Mouse (Mus musculus) naive thymus-derived CD4-positive, alpha-beta T cell, adult 2 months (primary cell): ENCODE measurements at regions not wholly inside any gene's neighbourhood (a gene's known extent, or its start where the extent isn't known, plus 50 kb on each side); places are given as distances from the start of the nearest gene placed in this dataset.

Source experiments
- DNase-seq: peaks from one replicate; pipeline ENCODE4 v3.0.0-alpha.2; 2011; ENCODE audit warnings: low read depth

- DNase-seq = peak; percentile 15
These were observed 51.5 kb upstream of the Med13 start for GRCm38 (mm10) chr11:86408686-86409579.

GRCm38 (mm10) chr11:86409580-86409947 is 52.2 kb upstream of the Med13 start:
- DNase-seq = no peak

GRCm38 (mm10) chr11:86410521-86410920 is 53.1 kb upstream of the Med13 start:
- no peak for DNase-seq

GRCm38 (mm10) chr11:86412772-86413390 is 55.5 kb upstream of the Med13 start:
- DNase-seq = no peak

- no peak for DNase-seq
These were observed 59.1 kb upstream of the Med13 start for GRCm38 (mm10) chr11:86416471-86416870.

- no peak for DNase-seq
These were observed 59.8 kb upstream of the Med13 start for GRCm38 (mm10) chr11:86417164-86417563.

- no peak for DNase-seq
These were observed 62.5 kb upstream of the Med13 start for GRCm38 (mm10) chr11:86419810-86420483.

- DNase-seq = no peak
These were observed 55.5 kb upstream of the Rnft1 start for GRCm38 (mm10) chr11:86428926-86429325.

- no peak for DNase-seq
These were observed 54.2 kb upstream of the Rnft1 start for GRCm38 (mm10) chr11:86430287-86430686.

GRCm38 (mm10) chr11:86431550-86431949 is 52.9 kb upstream of the Rnft1 start:
- no peak for DNase-seq

- DNase-seq = no peak
These were observed 50.4 kb upstream of the Rnft1 start for GRCm38 (mm10) chr11:86434106-86434505.
